Mouse (Mus musculus) adipocyte (in vitro differentiated cells): Measurements from ENCODE around the gene Cdkal1.
A peak's percentile ranks its signal among the peaks of the same experiment; 100 is the strongest.

Experiments used
- DNase-seq: peaks from one replicate; pipeline ENCODE4 v3.0.0-alpha.2; 2016; ENCODE audit warnings: low spot score

Gene Cdkal1

GRCm38 (mm10) chr13:29497286-29497685 lies 358.2 kb downstream of the Cdkal1 start:
- no peak for DNase-seq

GRCm38 (mm10) chr13:29490341-29490740 lies 365.1 kb downstream of the Cdkal1 start:
- no peak for DNase-seq

GRCm38 (mm10) chr13:29489476-29489875 lies 366.0 kb downstream of the Cdkal1 start:
- DNase-seq = no peak

DNA sequence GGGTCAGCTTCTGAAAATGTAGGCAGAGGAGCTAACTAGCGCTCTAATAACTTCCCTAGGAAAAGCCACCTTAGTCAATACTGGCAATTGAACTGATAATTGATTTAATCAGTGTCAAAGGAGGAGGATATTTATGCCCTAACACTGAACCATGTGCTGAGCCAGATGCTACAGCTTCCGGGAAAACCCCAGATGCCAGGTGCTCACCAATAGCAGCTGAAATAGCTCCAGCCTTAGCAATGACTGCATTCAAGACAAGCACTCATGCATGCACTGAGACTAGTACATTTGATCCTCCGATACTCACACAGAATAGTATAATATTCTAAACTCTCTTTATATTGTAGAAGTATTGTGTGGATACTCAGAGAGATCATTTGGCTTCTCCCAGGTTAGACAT lies 368.8 kb downstream of the Cdkal1 start:
- DNase-seq = no peak

DNA sequence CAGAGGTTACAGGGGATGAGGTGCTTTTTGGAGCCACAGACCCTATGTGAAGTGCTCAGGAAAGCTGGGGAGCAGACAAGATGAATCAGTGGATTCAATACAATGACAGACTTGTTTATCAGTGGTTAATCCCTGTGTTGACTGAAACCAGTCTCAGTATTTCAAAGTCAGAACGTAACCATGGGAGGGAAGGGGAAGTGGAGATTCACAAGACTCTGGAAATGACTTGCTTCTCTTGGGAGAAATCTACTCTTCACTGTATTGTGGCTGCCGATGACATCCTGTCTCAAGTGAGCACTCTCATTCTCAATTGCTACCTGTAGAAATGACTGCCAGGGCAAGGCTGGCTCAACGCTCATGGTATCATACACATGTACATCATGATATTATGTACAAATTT lies 371.5 kb downstream of the Cdkal1 start:
- DNase-seq = no peak

DNA sequence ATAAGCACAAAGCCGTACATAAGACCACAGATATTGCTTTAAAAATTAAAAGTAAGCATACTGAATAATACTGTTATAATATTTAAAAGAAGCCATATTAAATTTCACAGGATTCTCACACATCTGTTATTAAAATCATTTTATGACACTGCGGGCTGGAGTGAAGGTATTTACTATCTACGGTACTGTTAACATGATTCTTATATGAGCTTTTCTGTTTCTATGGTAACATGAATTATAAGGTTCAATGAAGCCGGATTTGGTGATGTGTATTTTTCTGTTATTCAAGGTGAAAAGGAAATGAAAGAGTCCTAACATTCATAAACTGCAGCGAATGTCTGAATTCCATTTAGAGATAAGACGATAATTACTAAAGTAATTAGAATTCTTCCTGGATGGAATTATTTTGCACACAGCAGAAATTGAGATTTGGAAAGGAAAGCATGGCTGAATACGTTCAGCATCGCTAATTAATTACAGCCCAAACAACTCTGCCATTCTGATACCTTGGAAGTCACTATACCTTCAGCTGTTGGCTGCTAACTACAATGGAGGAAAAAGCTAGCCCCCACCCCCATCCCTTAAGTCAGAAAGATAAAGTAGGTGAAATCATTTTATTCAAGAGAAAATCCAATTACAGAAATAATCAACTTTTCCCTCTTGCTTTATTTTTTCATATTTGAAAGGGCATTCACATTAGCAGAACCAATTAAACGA lies 373.2 kb downstream of the Cdkal1 start:
- DNase-seq = no peak

DNA sequence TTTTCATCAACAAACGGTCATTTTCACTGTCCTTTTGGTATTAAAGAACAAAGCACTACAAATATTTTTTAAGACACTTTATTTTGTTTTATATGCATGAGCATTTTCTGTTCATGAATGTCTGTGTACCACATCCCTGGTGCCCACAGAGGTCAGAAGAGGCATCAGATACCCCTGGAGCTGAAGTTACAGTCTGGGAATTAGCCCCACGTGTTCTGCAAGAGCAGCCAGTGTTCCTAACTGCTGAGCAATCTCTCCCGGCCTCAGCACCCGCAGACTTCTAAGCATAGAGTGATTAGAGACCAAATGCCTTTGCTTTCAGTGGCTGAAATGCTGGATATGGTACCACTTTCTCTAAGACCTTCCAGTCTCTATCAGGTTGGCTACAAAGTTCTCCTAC lies 379.1 kb downstream of the Cdkal1 start:
- DNase-seq = no peak

DNA sequence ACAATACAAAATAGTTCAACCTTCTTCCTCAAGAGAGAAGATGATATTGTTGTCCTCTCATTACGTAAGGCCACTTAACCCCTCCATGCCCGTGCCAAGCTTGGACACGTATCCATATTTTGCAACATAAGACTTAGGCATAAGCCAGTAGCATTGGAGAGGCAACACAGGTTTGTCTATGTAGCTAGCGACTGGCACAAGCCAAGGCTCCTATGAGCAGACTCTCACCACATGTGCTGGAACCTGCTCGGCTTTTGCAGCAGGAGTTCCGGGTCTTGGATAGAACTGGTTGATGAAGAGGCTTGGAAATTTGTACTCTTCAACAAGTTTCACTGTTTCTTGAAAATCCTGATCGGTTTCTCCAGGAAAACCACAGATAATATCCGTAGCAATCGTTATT lies 381.2 kb downstream of the Cdkal1 start:
- DNase-seq = peak; percentile 54

DNA sequence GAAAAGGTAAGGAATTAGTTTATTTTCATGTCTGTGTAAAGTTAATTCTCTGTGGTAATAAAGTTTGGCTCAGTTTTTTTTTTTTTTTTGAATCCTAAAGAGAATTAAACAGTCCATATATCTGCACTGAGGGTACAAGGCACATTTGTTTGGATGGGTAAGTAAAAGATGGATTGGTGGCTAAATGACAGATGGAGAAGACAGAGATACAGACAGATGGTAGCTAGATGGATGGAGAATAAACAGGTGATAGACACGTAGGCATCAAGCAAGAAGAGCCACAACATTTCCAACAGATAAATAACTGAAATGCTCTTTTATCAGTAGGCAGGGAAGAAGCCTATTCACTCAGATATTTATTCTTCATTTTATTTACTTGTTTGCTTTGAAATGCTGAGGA lies 381.7 kb downstream of the Cdkal1 start:
- no peak for DNase-seq

DNA sequence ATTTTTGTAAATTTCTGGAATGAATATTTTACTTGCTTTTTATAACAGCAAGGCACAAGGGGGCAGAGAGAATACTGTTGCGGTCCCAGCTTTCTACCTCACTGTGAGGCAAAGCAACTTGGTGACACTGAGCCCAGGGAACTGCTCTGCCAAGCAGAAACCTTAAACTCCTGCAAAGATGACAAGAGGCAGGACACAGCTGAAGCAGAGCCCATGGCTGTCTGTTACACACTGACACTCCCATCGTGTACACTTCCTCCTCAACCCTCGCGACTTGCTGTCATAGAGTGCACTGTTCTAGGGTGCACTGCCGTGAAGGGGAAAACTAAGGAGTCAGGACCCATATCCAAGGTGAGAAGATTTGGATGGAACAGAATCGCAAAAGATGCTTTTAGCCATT lies 393.2 kb downstream of the Cdkal1 start:
- DNase-seq = no peak

DNA sequence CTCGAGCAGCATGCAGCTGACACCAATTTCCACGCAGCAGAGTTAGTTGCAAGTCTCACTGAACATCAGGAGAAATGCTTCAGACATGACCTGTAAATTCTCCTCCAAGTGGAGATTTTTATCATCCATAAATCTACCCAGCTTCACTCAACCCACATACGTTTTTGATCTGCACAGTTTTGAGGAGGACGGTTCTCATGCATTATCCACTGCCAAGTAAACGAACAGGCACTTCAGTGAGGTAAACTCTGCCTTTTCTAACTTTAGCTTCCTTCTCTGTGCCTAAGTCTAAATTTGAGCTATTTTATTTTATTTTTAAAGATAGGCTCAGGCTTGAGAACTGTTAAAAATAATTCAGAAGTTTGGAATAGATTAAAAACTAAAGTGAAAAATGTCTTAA lies 394.7 kb downstream of the Cdkal1 start:
- DNase-seq = no peak

- peak; percentile 12 for DNase-seq
Measured at GRCm38 (mm10) chr13:29458385-29458784, 397.1 kb downstream of the Cdkal1 start.

DNA sequence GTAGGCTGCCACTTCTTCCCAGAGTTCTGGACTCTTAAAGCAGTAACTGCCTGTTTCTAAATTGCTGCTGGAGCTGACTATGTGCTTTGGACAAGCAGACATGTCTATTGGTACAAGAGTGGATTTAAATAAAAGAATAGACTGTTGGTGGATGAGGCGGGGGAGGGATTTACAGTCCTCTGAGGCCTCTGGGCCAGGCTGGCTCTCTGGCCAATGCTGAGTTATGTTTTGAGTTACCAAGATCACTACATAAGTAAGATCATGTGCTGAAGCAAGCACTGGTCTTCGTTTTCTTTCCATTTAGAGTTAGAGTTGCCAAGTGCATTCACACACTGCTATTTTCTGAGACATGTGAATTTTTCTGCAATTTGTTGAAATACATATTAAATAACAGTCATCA lies 418.4 kb downstream of the Cdkal1 start:
- DNase-seq = no peak

DNA sequence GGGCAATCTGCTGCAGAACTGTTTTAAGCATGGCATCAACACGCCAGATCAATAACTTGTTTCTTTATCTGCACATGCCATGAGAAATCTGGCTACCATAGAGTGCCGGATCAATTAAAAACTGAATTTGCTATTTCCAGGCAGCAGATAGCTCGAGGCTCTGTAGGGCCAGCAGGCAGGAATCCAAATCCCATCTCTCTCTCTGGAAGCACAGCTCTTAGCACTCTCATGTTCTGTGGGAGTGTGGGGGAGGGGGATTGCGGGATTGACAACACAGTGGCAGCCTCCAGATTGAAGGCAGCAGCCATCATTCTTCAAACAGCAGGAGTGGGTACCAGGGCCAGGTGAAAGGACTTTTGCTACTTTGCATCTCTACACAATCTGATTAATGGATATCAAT lies 420.7 kb downstream of the Cdkal1 start:
- DNase-seq = no peak

DNA sequence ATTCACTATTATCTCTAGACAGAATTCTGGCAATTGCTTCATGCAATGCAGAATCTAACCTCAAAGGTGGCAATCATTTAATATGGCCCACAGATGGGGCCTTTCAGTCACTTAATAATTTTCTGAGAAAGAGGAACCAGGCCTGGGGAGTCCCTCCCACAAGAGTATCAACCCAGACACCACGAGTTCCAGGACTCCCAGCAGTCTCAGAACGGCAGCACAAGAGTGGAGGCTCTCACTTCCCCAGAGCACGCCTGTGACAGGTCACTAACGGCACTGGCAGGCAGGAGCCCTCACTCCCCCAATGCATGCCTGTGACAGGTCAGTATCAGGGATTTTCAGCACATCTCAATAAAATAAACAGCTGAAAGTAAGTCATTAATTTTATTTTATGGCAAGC lies 424.6 kb downstream of the Cdkal1 start:
- DNase-seq = no peak

DNA sequence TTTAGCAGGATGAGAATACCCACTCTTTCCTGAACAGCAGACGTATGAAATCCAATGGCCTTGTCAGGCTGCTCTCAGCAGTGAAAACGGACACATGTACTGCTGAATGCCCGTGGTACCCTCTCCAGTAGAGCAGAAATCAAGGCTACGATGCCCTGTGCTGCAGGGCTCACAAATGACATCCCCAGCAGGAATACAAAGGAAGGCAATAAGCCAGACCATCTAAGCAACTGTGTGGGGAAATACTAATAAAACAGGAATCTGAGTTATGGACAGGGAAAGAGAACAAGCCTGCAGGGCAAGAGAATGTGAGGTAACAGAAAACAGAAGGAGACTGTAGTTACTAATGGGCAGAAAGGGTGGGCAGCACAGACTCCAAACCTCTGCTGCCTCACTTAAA lies 425.6 kb downstream of the Cdkal1 start:
- no peak for DNase-seq

DNA sequence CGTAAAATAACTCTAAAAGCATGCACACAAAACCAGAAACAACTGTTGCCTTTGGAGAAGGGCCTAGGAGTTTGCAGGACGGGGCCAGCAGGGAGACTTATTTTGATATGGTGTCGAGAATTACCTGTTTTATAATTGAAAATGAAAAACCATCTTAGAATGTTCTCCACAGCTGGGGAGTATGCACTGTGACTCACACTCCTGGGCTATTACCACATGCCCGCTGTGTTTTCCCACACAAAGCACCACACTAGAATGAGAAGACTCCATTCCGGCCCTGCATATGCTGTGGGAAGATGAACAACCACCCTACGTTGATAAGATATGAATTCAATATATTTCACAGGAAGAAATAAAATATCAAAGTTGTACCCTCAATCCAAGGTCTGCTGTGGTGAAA lies 426.3 kb downstream of the Cdkal1 start:
- DNase-seq = no peak

DNA sequence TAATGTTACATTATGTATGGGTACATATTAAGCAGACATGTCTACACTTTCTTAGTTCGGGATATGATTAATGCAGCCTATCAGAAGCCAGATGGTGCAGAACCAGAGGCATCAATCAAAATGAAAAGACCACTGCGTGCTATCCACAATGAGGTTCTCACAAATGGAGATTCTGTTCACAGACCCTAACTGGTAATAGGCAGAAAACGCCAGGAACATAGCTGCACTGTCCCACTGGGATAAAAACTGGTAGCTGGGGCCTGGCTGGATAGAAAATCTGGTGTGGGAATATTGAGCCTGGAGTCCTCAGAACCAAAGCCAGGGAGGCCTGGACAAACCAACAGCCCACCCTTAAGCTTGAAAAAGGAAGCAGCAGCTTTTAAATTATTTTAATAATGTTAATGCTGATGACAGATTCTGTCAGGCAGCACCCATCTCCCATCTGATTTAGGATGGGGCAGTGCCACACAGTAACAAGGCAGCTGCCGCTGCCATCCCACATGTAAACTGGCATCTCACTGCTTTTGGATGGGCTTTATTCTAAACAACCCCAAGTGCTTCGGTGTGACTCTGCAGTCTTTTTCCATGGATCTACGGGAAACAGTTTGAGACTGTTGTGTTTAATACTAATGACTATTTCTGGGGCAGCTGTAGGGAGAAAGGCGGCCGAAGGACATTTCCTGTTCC lies 438.9 kb downstream of the Cdkal1 start:
- DNase-seq = peak; percentile 12

- DNase-seq = no peak
Measured at GRCm38 (mm10) chr13:29415967-29416366, 439.5 kb downstream of the Cdkal1 start.

- DNase-seq = no peak
Measured at GRCm38 (mm10) chr13:29414878-29415277, 440.6 kb downstream of the Cdkal1 start.

DNA sequence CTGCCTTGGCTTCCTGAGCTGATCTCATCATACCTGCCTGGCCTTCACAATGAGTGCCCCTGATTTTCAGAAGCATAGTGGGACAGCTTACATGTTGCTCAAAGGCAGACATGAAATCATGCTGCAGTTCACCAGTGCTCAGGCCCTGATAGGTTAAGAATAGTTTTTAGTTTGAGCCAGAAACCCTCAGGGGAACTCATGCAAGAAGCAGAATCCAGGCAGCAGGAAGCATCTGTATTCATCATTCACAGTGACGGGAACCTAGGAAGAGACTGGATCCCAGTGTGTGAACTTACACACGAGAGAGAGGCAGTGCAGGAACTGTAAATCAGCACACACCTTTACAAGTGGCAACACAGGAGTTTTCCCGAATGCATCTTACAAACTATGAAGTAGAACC lies 441.0 kb downstream of the Cdkal1 start:
- no peak for DNase-seq

GRCm38 (mm10) chr13:29411176-29411575 lies 444.3 kb downstream of the Cdkal1 start:
- peak; percentile 31 for DNase-seq

GRCm38 (mm10) chr13:29407619-29408018 lies 447.9 kb downstream of the Cdkal1 start:
- DNase-seq = no peak

GRCm38 (mm10) chr13:29405316-29405715 lies 450.2 kb downstream of the Cdkal1 start:
- no peak for DNase-seq
